Mouse (Mus musculus) heart, embryonic 14.5 days (tissue): ENCODE results near the gene Fkbp8. TPM values are rescaled to one million over a fixed set of nuclear protein-coding genes. Genes with fewer than 3 reads are reported as not detected.
A peak's percentile ranks its signal among the peaks of the same experiment; 100 is the strongest.

Experiments used
- ATAC-seq: fragments of 200-750 bp; cut with Nextera tagmentation; 2 replicates; pipeline ENCODE4 v1.8.0; 2017; ENCODE audit warnings: low read depth, moderate TSS enrichment; ENCODE audit not compliant: insufficient number of reproducible peaks, insufficient read depth, low FRiP score
- H3K27ac ChIP-seq, 2 experiments: fragments of 200-500 bp in 1 of 2; fragments of 300-500 bp in 1 of 2; sonication (generic) in 1 of 2; replicated peaks in 1 of 2; 2 replicates each; pipeline ENCODE4 v1.5.1; 2012 to 2014; ENCODE audit warnings: low read depth in 2 of 2, low read length in 2 of 2, control low read depth in 1 of 2, mild to moderate bottlenecking in 1 of 2, mixed read lengths in 1 of 2; ENCODE audit not compliant: control insufficient read depth in 1 of 2, insufficient read depth in 1 of 2
- H3K27me3 ChIP-seq: fragments of 300-500 bp; sonication (generic); 2 replicates; pipeline ENCODE4 v1.6.1; 2014; ENCODE audit warnings: mild to moderate bottlenecking, low read length, control low read depth; ENCODE audit not compliant: control insufficient read depth, insufficient read depth
- H3K36me3 ChIP-seq: fragments of 300-500 bp; sonication (generic); 2 replicates; pipeline ENCODE4 v1.6.1; 2014; ENCODE audit warnings: mild to moderate bottlenecking, control low read depth, low read length, mixed read lengths; ENCODE audit not compliant: control insufficient read depth, insufficient read depth
- H3K4me1 ChIP-seq, 2 experiments: fragments of 200-500 bp in 1 of 2; fragments of 300-500 bp in 1 of 2; sonication (generic) in 1 of 2; 2 replicates each; pipeline ENCODE4 v1.6.1; 2012 to 2014; ENCODE audit warnings: low read length in 2 of 2, control low read depth in 1 of 2, mixed read lengths in 1 of 2; ENCODE audit not compliant: control insufficient read depth in 2 of 2, insufficient read depth in 2 of 2
- H3K4me2 ChIP-seq: fragments of 300-500 bp; sonication (generic); 2 replicates; pipeline ENCODE4 v1.6.1; 2014; ENCODE audit warnings: mild to moderate bottlenecking, low read length
- H3K4me3 ChIP-seq, 2 experiments: fragments of 200-500 bp in 1 of 2; fragments of 300-500 bp in 1 of 2; sonication (generic) in 1 of 2; 2 replicates each; pipeline ENCODE4 v1.5.1; 2012 to 2014; ENCODE audit warnings: low read length in 2 of 2, mild to moderate bottlenecking in 2 of 2, control low read depth in 1 of 2, low read depth in 1 of 2, moderate library complexity in 1 of 2; ENCODE audit not compliant: control insufficient read depth in 1 of 2, insufficient read depth in 1 of 2
- H3K9ac ChIP-seq: fragments of 300-500 bp; sonication (generic); 2 replicates; pipeline ENCODE4 v1.6.1; 2014; ENCODE audit warnings: mild to moderate bottlenecking, low read length
- H3K9me3 ChIP-seq: fragments of 300-500 bp; sonication (generic); 2 replicates; pipeline ENCODE4 v1.6.1; 2016; ENCODE audit warnings: low read length, control low read depth; ENCODE audit not compliant: control insufficient read depth
- WGBS: fragments of 180-500 bp; shearing (Covaris S2); extraction: QIAGEN DNeasy Blood & Tissue Kit; methylation state at CpG from one replicate; pipeline ENCODE4 v1.1.7; 2014; 5-methylcytosine and 5-hydroxymethylcytosine counted together
- polyA plus RNA-seq: library from polyadenylated mRNA; unstranded; fragments of >200 nt; fragmentation: Nextera tagmentation; extraction: Ambion mirVana; gene quantifications from 2 replicates; pipeline ENCODE4 v1.2.1, GENCODE M21; 2014

The Fkbp8 gene
- polyA plus RNA-seq, 1 experiment from 2014 or later = 209 TPM

DNA sequence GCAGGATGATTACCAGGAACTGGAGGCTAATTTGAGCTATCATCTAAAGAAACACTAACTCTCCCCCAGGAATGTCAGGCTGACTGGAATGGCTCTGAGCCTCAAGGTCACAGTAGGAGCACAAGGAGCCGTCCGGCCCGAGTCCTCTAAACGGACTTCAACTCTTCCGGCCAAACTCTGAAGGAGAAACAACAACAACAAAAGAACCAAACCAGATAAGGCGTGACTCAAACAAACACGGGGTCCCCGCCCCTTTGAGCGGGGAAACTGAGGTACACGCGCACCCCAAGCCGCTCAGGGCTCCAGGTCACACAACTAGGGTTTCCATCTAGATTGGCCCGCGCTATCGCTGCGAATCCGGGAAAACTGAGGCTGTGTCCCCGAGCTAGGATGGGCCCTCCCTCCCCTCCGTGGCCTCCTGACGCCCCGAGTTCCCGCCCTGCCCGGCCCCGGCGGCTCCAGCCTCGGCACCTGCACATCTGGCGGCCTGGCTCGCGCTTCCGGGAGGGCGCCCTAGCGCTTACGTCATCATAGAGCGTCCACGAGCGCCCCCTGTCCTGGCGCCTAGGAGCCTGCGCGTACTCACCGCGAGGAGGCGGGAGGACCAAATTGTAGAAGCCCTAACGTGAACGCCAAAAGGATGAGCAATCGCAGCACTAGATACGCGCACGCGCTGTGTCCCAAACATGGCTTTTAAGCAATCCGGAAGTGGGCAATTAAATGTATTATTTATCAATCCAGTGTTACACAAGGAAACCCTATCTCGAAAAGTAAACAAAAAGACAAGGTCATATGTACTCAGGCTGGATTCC, 4.7 kb upstream of the Fkbp8 start:
- peak; percentile 78 for ATAC-seq
- Histone ChIP-seq H3K4me3 (peak overlapping the region; percentile 86), H3K4me1 (peaks cover 2 to 8% of the 10 kb centered on the region in 2 experiments; a peak in 3 of 4 replicates), H3K9me3 (no peaks in the 10 kb centered on the region), H3K27ac (peak overlapping the region; percentile 86 to 87), H3K27me3 (no peaks in the 10 kb centered on the region), H3K9ac (peak overlapping the region; percentile 90), H3K4me2 (peak overlapping the region; percentile 72), H3K36me3 (peaks cover 24% of the 10 kb centered on the region)
- WGBS = under 1% methylated on average over 49 of the region's 51 CpGs

DNA sequence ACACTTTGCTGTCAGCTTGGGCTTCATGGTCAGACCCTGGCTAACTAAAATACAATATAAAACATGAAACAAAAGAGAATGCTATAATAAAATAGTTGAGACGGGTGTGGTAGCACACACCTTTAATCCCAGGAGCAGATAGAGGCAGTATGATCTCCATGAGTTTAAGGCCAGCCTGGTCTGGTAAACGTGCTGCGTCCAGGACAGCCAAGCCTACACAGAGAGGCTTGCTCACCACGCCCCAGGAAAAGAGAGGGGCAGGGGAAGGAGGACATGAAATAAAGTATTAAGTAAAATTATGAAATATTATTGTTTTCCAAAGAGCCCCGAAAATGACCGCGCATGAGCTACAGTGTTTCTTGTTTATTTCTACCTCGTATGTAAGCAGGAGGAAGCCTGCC, 413 bp upstream of the Fkbp8 start:
- H3K4me2 ChIP-seq = peak overlapping the region; percentile 83
- peak overlapping the region; percentile 96 for H3K9ac ChIP-seq
- no peak for ATAC-seq
- WGBS = 2% methylated on average over 8 of the region's 8 CpGs
- no peaks in the 10 kb centered on the region for H3K9me3 ChIP-seq
- peaks cover 26% of the 10 kb centered on the region for H3K36me3 ChIP-seq
- no peaks in the 10 kb centered on the region for H3K27me3 ChIP-seq
- H3K4me3 ChIP-seq = peak overlapping the region; percentile 70 to 92
- peaks cover 4 to 21% of the 10 kb centered on the region in 2 experiments for H3K4me1 ChIP-seq
- H3K27ac ChIP-seq = peak overlapping the region in 1 of 2 experiments; percentile 90; a peak in 1 of 4 replicates

DNA sequence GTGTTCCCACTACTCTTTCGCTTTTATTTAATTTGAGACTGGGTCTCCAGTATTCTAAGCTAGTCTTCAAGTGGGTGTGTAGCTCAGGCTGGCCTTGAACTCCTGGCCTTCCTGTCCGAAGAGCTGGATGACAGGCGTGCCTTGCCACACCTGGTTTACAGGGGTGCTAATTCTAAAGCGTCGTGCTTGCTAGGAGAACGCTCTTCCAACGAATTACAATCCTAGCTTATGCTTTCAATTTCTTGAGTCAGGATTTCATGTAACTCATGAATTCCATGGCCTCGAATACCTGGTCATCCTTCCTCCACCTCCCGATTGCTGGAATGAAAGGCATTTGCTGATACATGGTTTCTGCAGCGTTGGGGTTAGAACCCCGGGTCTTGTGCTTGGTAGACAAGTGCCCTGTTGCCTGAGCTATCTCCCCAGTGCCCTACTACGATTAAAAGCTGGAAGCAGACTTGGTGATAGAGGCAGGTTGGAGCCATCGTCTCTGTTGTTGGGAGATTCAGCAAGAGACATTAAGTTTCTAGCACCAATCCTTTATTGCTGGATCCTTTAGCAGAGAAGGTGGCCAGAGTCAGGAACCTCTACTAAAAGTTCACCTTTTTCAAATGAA, 766 bp downstream of the Fkbp8 start:
- ATAC-seq = no peak
- H3K36me3 ChIP-seq = peaks cover 36% of the 10 kb centered on the region
- 18% methylated on average over 13 of the region's 13 CpGs for WGBS

DNA sequence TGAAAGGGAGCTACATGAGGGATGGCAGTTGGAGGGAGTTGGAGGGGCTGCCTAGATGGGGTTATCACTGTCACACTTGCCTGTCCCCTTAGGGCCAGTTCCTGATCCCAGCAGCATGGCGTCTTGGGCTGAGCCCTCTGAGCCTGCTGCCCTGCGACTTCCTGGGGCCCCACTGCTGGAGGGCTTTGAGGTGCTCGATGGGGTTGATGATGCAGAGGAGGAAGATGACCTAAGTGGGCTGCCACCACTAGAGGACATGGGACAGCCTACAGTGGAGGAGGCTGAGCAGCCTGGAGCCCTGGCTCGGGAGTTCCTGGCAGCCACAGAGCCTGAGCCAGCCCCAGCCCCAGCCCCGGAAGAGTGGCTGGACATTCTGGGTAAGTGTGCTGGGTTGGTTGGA, 1.8 kb downstream of the Fkbp8 start:
- Histone ChIP-seq H3K36me3 (peaks cover 46% of the 10 kb centered on the region), H3K4me3 (no peak overlapping the region), H3K9me3 (no peaks in the 10 kb centered on the region), H3K9ac (peak overlapping the region; percentile 30; the same call in 1 of the 2 replicates), H3K27me3 (no peaks in the 10 kb centered on the region), H3K27ac (no peak overlapping the region), H3K4me1 (peaks cover 2 to 18% of the 10 kb centered on the region in 2 experiments; a peak in 3 of 4 replicates), H3K4me2 (no peak overlapping the region)
- WGBS = 64% methylated on average over 5 of the region's 5 CpGs
- ATAC-seq = no peak

More for the DNA sequence above, 766 bp downstream of the Fkbp8 start:
- Histone ChIP-seq H3K9me3 (no peaks in the 10 kb centered on the region), H3K4me3 (peak overlapping the region; percentile 70 to 92), H3K27ac (peak overlapping the region; percentile 18 to 90), H3K4me2 (peak overlapping the region; percentile 88), H3K27me3 (no peaks in the 10 kb centered on the region), H3K9ac (peak overlapping the region; percentile 96), H3K4me1 (peaks cover 4 to 21% of the 10 kb centered on the region in 2 experiments; a peak in 3 of 4 replicates)

DNA sequence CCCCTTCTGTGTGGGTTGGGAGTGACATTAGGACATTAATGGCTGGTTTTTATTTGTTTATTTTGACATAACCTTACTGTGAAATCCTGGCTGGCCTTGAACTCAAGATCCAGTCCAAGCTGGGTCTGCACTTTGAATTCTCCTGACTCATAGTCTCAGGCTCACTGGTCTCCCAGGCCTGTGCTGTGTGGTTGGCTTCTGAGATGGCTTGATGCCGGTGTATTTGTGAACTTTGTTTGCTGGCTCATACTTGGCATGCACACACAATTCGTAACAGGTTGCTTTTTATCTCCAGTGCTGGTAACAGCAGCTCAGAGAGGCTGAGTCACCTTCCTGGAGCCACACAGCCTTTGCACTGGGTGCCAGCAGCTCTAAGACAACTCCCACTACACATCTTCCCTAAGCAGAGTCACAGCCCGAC, 2.2 kb downstream of the Fkbp8 start:
- WGBS = 87% methylated on average over 3 of the region's 3 CpGs
- Histone ChIP-seq H3K4me3 (no peak overlapping the region), H3K9me3 (no peaks in the 10 kb centered on the region), H3K4me1 (peaks cover 2 to 18% of the 10 kb centered on the region in 2 experiments; a peak in 3 of 4 replicates), H3K27ac (no peak overlapping the region), H3K9ac (no peak overlapping the region), H3K36me3 (peaks cover 51% of the 10 kb centered on the region), H3K4me2 (no peak overlapping the region), H3K27me3 (no peaks in the 10 kb centered on the region)
- ATAC-seq = no peak

DNA sequence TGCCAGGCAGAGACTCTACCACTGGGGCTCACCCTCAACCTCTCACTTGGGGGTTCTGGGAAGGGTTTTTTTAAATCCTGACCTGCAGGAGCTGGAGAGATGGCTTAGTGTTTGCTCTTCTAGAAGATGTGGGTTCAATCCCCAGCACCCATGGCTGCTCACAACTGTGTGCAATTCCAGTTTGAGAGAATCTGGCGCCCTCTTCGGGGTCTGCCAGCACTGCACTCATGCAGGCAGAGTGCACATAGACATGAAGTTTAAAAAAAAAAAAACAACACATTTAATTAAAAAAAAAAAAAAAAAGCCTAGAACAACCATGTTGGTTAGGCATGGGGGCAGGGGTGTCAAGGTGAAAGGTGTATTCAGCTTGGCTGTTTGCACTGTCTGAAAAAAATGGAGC, 2.8 kb downstream of the Fkbp8 start:
- WGBS = 87% methylated on average over 2 of the region's 2 CpGs
- Histone ChIP-seq H3K27me3 (no peaks in the 10 kb centered on the region), H3K27ac (no peak overlapping the region), H3K9me3 (no peaks in the 10 kb centered on the region), H3K4me2 (no peak overlapping the region), H3K4me3 (no peak overlapping the region), H3K9ac (no peak overlapping the region), H3K36me3 (peaks cover 56% of the 10 kb centered on the region), H3K4me1 (peaks cover 2 to 23% of the 10 kb centered on the region in 2 experiments; a peak in 3 of 4 replicates)
- no peak for ATAC-seq

DNA sequence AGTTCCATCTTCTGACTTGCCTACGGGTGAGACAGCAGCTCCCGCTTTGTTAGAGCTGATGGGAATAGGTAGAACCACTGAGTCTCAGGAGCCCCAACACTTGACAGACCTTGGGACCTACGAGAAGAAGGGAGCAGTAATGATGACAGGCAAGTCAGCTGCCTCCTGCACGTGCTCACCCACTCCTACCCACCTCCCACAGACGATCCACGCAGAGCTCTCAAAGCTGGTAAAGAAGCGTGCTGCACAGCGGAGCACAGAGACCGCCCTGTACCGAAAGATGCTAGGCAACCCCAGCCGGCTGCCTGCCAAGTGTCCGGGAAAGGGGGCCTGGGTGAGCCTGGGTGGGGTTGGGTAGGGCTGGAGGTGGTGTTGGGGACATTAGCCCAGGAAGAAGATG, 6.8 kb downstream of the Fkbp8 start:
- WGBS = 91% methylated on average over 12 of the region's 12 CpGs
- no peak overlapping the region for H3K4me3 ChIP-seq
- no peak for ATAC-seq
- no peaks in the 10 kb centered on the region for H3K9me3 ChIP-seq
- H3K36me3 ChIP-seq = peaks cover 75% of the 10 kb centered on the region
- no peak overlapping the region for H3K4me2 ChIP-seq
- H3K27ac ChIP-seq = no peak overlapping the region
- H3K9ac ChIP-seq = no peak overlapping the region
- no peaks in the 10 kb centered on the region for H3K27me3 ChIP-seq
- peaks cover 2 to 15% of the 10 kb centered on the region in 2 experiments; a peak in 3 of 4 replicates for H3K4me1 ChIP-seq
